8 mouse cellular contexts compared by ENCODE assay signal in genomic region chr15:18821114-18821756, GRCm38 (mm10). TPM values are rescaled to one million over a fixed set of nuclear protein-coding genes. Genes with fewer than 3 reads are reported as not detected.
A peak's percentile ranks its signal among the peaks of the same experiment; 100 is the strongest.
DNase-seq lines count a peak whose midpoint lies in the region; ATAC-seq lines count a peak whose summit lies in the region.

No protein-coding gene starts in this region.

- ATAC-seq in inflammation-experienced regulatory T-cells, adult 6 months, result peak; percentile 83
- ATAC-seq in megakaryocyte progenitor cell, adult 5-6 weeks (replicated peaks; ENCODE audit: poor library complexity), result peak; percentile 94

- DNase-seq in ZHBTc4 (ENCODE audit: low read depth, low spot score), result peak; percentile 89
- peak; percentile 92 to 96 for DNase-seq in cerebellum, postnatal 36 days
- peak; percentile 63 for DNase-seq in gastrocnemius, adult 18-20 months (ENCODE audit: low spot score)
- peak; percentile 81 to 98 for DNase-seq in left cerebral cortex, adult 9 months (ENCODE audit: low spot score in 2 of 2)
- peak; percentile 96 for DNase-seq in right cerebral cortex, postnatal 14 days
- DNase-seq in urinary bladder, postnatal 14 days (ENCODE audit: low spot score), result peak; percentile 79

RNA-seq across cellular contexts. Expression of gene Cdh10, which starts 2.5 kb away (rescaled TPM):
- not detected for total RNA-seq in gastrocnemius, adult 18-20 months (2021)
- under 1 TPM in 2 of 3 experiments, not detected in 1; 0.20 to 0.30 TPM for polyA plus RNA-seq in inflammation-experienced regulatory T-cells, adult 6 months (2017; shearing (Covaris generic))
- total RNA-seq in megakaryocyte progenitor cell, adult 5-6 weeks (2015), result not detected in 2 replicates
- not detected in 2 replicates for total RNA-seq in megakaryocyte progenitor cell, adult 5-6 weeks (2017)

Comparison
In these comparisons a context has a peak if more than half of its experiments do, and no peak if none do; other contexts are left out.
1. Peak in every context shown above with its lines: DNase-seq and ATAC-seq.